Mouse (Mus musculus) thymus, postnatal 14 days (tissue): ENCODE data around the gene Gm20736.
"Not testable (repeated sequence)": the region's sequence is repeated elsewhere in the genome, so short reads cannot be mapped to it uniquely, and the experiment has no call there.

Source experiments
- DNase-seq: peaks from one replicate; pipeline ENCODE4 v3.0.0; 2021

Gene Gm20736

GRCm38 (mm10) chrY:65377390-65377789 is at the start of gene Gm20736:
Gm20736 (plus strand) TSS chrY:65377690.
- DNase-seq: not testable (repeated sequence)
